Mouse (Mus musculus) bone marrow macrophage, adult 2 months (primary cell): ENCODE measurements around the gene Ndufs7.

ENCODE experiments used
- CTCF ChIP-seq: IDR thresholded peaks from 2 replicates; pipeline ENCODE4 v1.5.1; 2012; ENCODE audit warnings: low read depth, mild to moderate bottlenecking, low read length, moderate library complexity
- POLR2A ChIP-seq: IDR thresholded peaks from 2 replicates; pipeline ENCODE4 v1.6.1; 2012; ENCODE audit warnings: mild to moderate bottlenecking, low read depth, low read length, borderline replicate concordance

- TF ChIP-seq POLR2A: no peak
- TF ChIP-seq CTCF: no peak
Observed at GRCm38 (mm10) chr10:80296824-80297223, 47.9 kb downstream of the Ndufs7 start.
